In the genomic region with DNA sequence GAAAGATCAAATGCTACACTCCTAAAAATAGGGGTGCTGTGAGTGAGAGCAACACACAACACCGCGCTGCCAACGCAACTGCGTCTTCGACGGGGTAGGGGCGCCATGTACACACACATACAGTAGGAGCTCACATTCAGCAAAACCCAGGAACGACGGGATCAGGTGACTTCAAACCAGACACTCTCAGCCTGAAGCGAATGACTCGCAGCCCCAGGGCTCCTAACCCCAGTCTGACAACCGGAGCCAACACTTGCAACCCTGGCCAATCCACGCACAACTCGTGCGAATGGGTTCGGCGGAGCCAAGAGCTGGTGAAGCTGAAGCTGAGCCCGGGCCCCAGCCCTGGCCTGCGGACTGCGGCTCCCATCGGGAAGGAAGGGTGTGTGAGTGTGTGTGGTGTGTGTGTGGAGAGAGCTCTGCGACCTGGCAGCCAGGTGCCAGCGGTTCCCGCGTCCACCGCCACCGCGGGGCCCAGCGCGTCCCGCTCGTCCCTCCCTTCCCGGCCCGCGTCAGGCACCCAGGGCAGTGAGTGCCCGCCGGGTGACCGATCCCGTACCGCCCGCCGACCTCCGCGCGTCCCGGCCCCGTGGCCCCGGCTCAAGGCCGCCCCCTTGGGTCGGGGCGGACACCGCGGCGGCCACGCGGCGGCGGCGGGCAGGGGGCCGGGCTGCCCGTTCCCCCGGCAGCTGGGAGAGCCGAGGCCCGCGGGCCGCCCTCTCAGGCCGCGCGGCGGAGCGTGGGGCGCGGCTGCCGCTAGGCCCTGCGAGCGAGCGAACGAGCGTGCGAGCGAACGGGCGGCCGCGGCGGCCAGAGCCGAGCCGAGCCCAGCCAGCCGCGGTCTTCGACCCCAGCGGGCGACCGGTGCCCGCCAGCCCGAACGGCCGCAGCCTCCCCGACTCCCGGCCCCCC, we compare ENCODE assay signal across 8 mouse cellular contexts. TPM values are rescaled to one million over a fixed set of nuclear protein-coding genes. Genes with fewer than 3 reads are reported as not detected.
A peak's percentile ranks its signal among the peaks of the same experiment; 100 is the strongest.
DNase-seq lines count a peak whose midpoint lies in the region; ATAC-seq and TF ChIP-seq lines count a peak whose summit lies in the region.

No protein-coding gene starts in this region.

- H3K27ac ChIP-seq in ES-E14 (ENCODE audit: insufficient read depth, low read depth, low read length, poor library complexity, severe bottlenecking) = peak overlapping the region; percentile 85
- H3K27ac ChIP-seq in cerebellum, adult 2 months (ENCODE audit: insufficient read depth, low read length) = peak overlapping the region; percentile 93
- H3K27ac ChIP-seq in lung, embryonic 16.5 days (ENCODE audit: low read length) = peak overlapping the region; percentile 97

- peak overlapping the region; percentile 95 for H3K4me2 ChIP-seq in lung, embryonic 16.5 days (ENCODE audit: low read depth, low read length)

- H3K36me3 ChIP-seq in ES-E14 (ENCODE audit: control insufficient read depth, insufficient read depth, low read length, poor library complexity, severe bottlenecking) = no peaks in the 10 kb centered on the region; the same call in 1 of the 2 replicates
- no peaks in the 10 kb centered on the region for H3K36me3 ChIP-seq in lung, embryonic 16.5 days (ENCODE audit: control insufficient read depth, insufficient read depth, low read length)

- no peaks in the 10 kb centered on the region for H3K27me3 ChIP-seq in cerebellum, adult 2 months (ENCODE audit: control insufficient read depth, insufficient read depth, low read length)
- peaks cover 9% of the 10 kb centered on the region; the same call in 1 of the 2 replicates for H3K27me3 ChIP-seq in lung, embryonic 16.5 days (ENCODE audit: control insufficient read depth, insufficient read depth, low read depth, low read length)

- in situ Hi-C loops in ES-E14 (cut with MboI; ENCODE audit: low sequenced_read_pairs in 2 of 2, unreplicated experiment in 2 of 2) = no loop called here

- peaks cover 6 to 14% of the 10 kb centered on the region in 2 experiments for H3K4me1 ChIP-seq in ES-E14 (ENCODE audit: control insufficient read depth in 2 of 2, insufficient read depth in 2 of 2, low read length in 2 of 2, poor library complexity in 1 of 2)
- H3K4me1 ChIP-seq in cerebellum, adult 2 months (ENCODE audit: control insufficient read depth, insufficient read depth, low read length) = peaks cover 8% of the 10 kb centered on the region
- H3K4me1 ChIP-seq in lung, embryonic 16.5 days (replicated peaks; ENCODE audit: control insufficient read depth, insufficient read depth, low read length) = peaks cover 27% of the 10 kb centered on the region

- no peak for TF ChIP-seq POLR2A in cerebellum, adult 2 months (IDR thresholded peaks at IDR 0.05; ENCODE audit: borderline replicate concordance, insufficient read depth, low read length)

- H3K9me3 ChIP-seq in ES-E14 (ENCODE audit: control insufficient read depth, insufficient read depth, low read depth, low read length) = no peaks in the 10 kb centered on the region
- H3K9me3 ChIP-seq in lung, embryonic 16.5 days (ENCODE audit: control insufficient read depth, low read length) = no peaks in the 10 kb centered on the region

- ATAC-seq in hematopoietic stem cell, adult 5-6 weeks (replicated peaks in 1 of 2; ENCODE audit: insufficient read depth in 1 of 2, low FRiP score in 2 of 2, low TSS enrichment in 1 of 2, low read depth in 1 of 2, poor library complexity in 2 of 2, severe bottlenecking in 2 of 2) = peak; percentile 35 to 48
- ATAC-seq in lung, embryonic 16.5 days (ENCODE audit: low read depth) = peak; percentile 79

- H3K9ac ChIP-seq in ES-E14 (ENCODE audit: insufficient read depth, low read depth, low read length, poor library complexity, severe bottlenecking) = peak overlapping the region; percentile 97
- peak overlapping the region; percentile 97 for H3K9ac ChIP-seq in lung, embryonic 16.5 days (ENCODE audit: low read length)

- peak; percentile 54 for DNase-seq in ES-E14 (ENCODE audit: low read depth, low spot score)
- DNase-seq in cerebellum, adult 2 months = peak; percentile 74 to 76
- DNase-seq in forelimb bud, embryonic 11.5 days (ENCODE audit: low read depth, low spot score) = peak; percentile 73
- DNase-seq in layer of hippocampus, adult 9-10 months (ENCODE audit: low spot score) = peak; percentile 24
- DNase-seq in ovary, adult 18-20 months (ENCODE audit: low spot score) = peak; percentile 30
- DNase-seq in thymus, postnatal 0 days (ENCODE audit: low spot score) = peak; percentile 90

- no peak for TF ChIP-seq CTCF in cerebellum, adult 2 months (IDR thresholded peaks at IDR 0.05; ENCODE audit: borderline replicate concordance, insufficient read depth, low read depth, low read length)

- peak overlapping the region; percentile 87 to 91 for H3K4me3 ChIP-seq in ES-E14 (ENCODE audit: insufficient read depth in 1 of 2, low read depth in 1 of 2, low read length in 2 of 2, poor library complexity in 1 of 2, severe bottlenecking in 1 of 2)
- H3K4me3 ChIP-seq in cerebellum, adult 2 months (replicated peaks; ENCODE audit: insufficient read depth, low read depth, low read length) = peak overlapping the region; percentile 84
- H3K4me3 ChIP-seq in lung, embryonic 16.5 days (ENCODE audit: low read length) = peak overlapping the region; percentile 97

- under 1% methylated on average over 90 of the region's 100 CpGs for WGBS in cerebellum, adult 2 months
- WGBS in lung, embryonic 16.5 days = under 1% methylated on average over 56 of the region's 100 CpGs

TF ChIP-seq in ES-E14, 5 proteins besides CTCF, POLR2A, EP300 and RAD21:
- no peak for TF ChIP-seq HCFC1 (IDR thresholded peaks at IDR 0.05; ENCODE audit: borderline replicate concordance, insufficient read depth, low read length)
- no peak for TF ChIP-seq ZC3H11A (IDR thresholded peaks at IDR 0.05; ENCODE audit: borderline replicate concordance, low read depth, low read length)
- no peak for TF ChIP-seq ZNF384 (IDR thresholded peaks at IDR 0.05; ENCODE audit: low read depth, low read length)
- TF ChIP-seq CHD2 (IDR thresholded peaks at IDR 0.05; ENCODE audit: low read depth, low read length) = no peak
- no peak for TF ChIP-seq MAFK (IDR thresholded peaks at IDR 0.05; ENCODE audit: insufficient read depth, low read depth, low read length)

RNA-seq across cellular contexts. Expression of gene Atl2, which starts 0.7 kb away (rescaled TPM):
- total RNA-seq in ES-E14 (2012; rRNA removed) = 44.4 and 48.0 TPM in 2 replicates
- polyA plus RNA-seq in cerebellum, adult 2 months (2012; rRNA removed) = 96.3 and 99.8 TPM in 2 replicates
- 35.1 and 46.4 TPM in 2 replicates for total RNA-seq in hematopoietic stem cell, adult 5-6 weeks (2017)
- 38.4 and 39.0 TPM in 2 replicates for polyA plus RNA-seq in lung, embryonic 16.5 days (2015; fragmentation: Nextera tagmentation; extraction: Ambion mirVana)
- 130 and 146 TPM in 2 replicates for polyA plus RNA-seq in thymus, postnatal 0 days (2015; fragmentation: Nextera tagmentation; extraction: Ambion mirVana)

Comparison
In these comparisons a context has a peak if more than half of its experiments do, and no peak if none do; other contexts are left out.
1. Peak in every context shown above with its lines: DNase-seq, ATAC-seq, H3K4me3 ChIP-seq and H3K27ac ChIP-seq.
2. DNase-seq: peak in every context shown above with its lines; median percentile 90 in thymus, postnatal 0 days; 75 in cerebellum, adult 2 months; 73 in forelimb bud, embryonic 11.5 days; 54 in ES-E14; 30 in ovary, adult 18-20 months; 24 in layer of hippocampus, adult 9-10 months.